Mouse (Mus musculus) olfactory bulb, adult 2 months (tissue): ENCODE measurements around the gene Eif4g2.

ENCODE experiments used
- CTCF ChIP-seq: fragments of 200-500 bp; IDR thresholded peaks from 2 replicates; pipeline ENCODE4 v1.5.1; 2012; ENCODE audit warnings: low read depth, mild to moderate bottlenecking, low read length, moderate library complexity; ENCODE audit not compliant: insufficient read depth
- POLR2A ChIP-seq: fragments of 200-500 bp; IDR thresholded peaks from 2 replicates; pipeline ENCODE4 v1.6.1; 2012; ENCODE audit warnings: mild to moderate bottlenecking, low read depth, low read length, moderate library complexity; ENCODE audit not compliant: insufficient read depth

DNA sequence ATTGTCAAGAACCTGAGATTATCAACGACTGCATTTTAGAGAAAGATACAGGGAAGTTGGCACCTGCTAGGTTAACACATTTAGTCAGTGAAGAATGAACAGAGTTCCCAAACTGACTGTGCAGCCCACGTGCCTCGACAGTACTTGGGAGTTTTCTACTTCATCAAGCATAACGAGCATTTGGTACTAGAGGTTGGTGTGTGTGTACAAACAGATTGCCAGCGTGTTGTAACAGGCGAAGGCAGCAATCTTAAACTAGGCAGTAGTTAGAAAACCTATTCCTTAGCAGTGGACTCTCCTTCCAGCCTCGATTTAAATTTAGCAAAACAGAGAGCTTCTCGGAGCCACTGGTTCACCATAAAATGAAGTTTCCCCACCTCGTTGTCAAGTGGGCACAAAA, 38.7 kb upstream of the Eif4g2 start:
- TF ChIP-seq CTCF (no peak), POLR2A (no peak)
